Comparison of ENCODE assay signal across 21 mouse cellular contexts in genomic region chr2:167443411-167444193, GRCm38 (mm10). TPM values are rescaled to one million over a fixed set of nuclear protein-coding genes. Genes with fewer than 3 reads are reported as not detected.
DNase-seq lines count a peak whose midpoint lies in the region; ATAC-seq and TF ChIP-seq lines count a peak whose summit lies in the region.
"Had no signal": no experiment of that assay in that cellular context is flagged by ENCODE, and none has a peak within 500 bp of the region (broad histone marks: within the 10 kb centered on the region; RNA-seq: fewer than 3 reads in every experiment).

No protein-coding gene starts in this region.

- no peak for TF ChIP-seq CTCF in ES-Bruce4 (IDR thresholded peaks at IDR 0.05; ENCODE audit: low read depth, low read length)
- no peak for TF ChIP-seq CTCF in cerebellum, adult 2 months (IDR thresholded peaks at IDR 0.05; ENCODE audit: borderline replicate concordance, insufficient read depth, low read depth, low read length)

- DNase-seq in cerebellum, postnatal 4 days (ENCODE audit: low spot score in 2 of 2), result no peak
- peak; percentile 79 to 82 for DNase-seq in cerebellum, adult 2 months
- peak; percentile 58 to 65 for DNase-seq in cerebellum, postnatal 36 days
- DNase-seq in forebrain, embryonic 11.5 days (ENCODE audit: low spot score), result no peak
- DNase-seq: adrenal gland, postnatal 14 days; gastrocnemius, postnatal 14 days; kidney, adult 9 months; kidney, postnatal 14 days; liver; lung, postnatal 36 days had no signal

- TF ChIP-seq EP300 in ES-Bruce4 (IDR thresholded peaks at IDR 0.05; ENCODE audit: insufficient read depth, low read depth, low read length), result no peak

- H3K4me2 ChIP-seq in forebrain, embryonic 11.5 days (ENCODE audit: low read depth, low read length, severe bottlenecking), result no peak overlapping the region
- H3K4me2 ChIP-seq: embryonic facial prominence, embryonic 13.5 days; forebrain, embryonic 12.5 days; heart, embryonic 15.5 days; liver, embryonic 15.5 days; lung, embryonic 15.5 days; midbrain, embryonic 13.5 days had no signal

- peak; percentile 76; the same call in 1 of the 2 replicates for ATAC-seq in cerebellum, adult (ENCODE audit: insufficient number of reproducible peaks, low FRiP score, low TSS enrichment)
- ATAC-seq in forebrain, embryonic 11.5 days (replicated peaks; ENCODE audit: low FRiP score), result no peak
- no peak for ATAC-seq in megakaryocyte, adult 5-6 weeks (ENCODE audit: poor library complexity, severe bottlenecking)
- ATAC-seq: intestine, embryonic 16.5 days; midbrain, embryonic 13.5 days had no signal

- H3K4me1 ChIP-seq in ES-Bruce4 (ENCODE audit: control insufficient read depth, insufficient read depth, low read length), result peaks cover 4% of the 10 kb centered on the region
- H3K4me1 ChIP-seq in cerebellum, adult 2 months (ENCODE audit: control insufficient read depth, insufficient read depth, low read length), result peaks cover 46% of the 10 kb centered on the region
- H3K4me1 ChIP-seq in forebrain, embryonic 11.5 days (replicated peaks; ENCODE audit: control insufficient read depth, insufficient read depth, low read length), result no peaks in the 10 kb centered on the region
- H3K4me1 ChIP-seq: forebrain, embryonic 12.5 days; lung, embryonic 15.5 days; midbrain, embryonic 13.5 days had no signal

- H3K27ac ChIP-seq in ES-Bruce4 (ENCODE audit: insufficient read depth, low read length), result peak overlapping the region; percentile 81
- peak overlapping the region; percentile 99 for H3K27ac ChIP-seq in cerebellum, adult 2 months (ENCODE audit: insufficient read depth, low read length)
- H3K27ac ChIP-seq in forebrain, embryonic 11.5 days (ENCODE audit: low read depth, low read length), result no peak overlapping the region
- H3K27ac ChIP-seq: embryonic facial prominence, embryonic 13.5 days; forebrain, embryonic 12.5 days; heart, embryonic 15.5 days; lung, embryonic 15.5 days; midbrain, embryonic 13.5 days had no signal

- TF ChIP-seq POLR2A in ES-Bruce4 (IDR thresholded peaks at IDR 0.05; ENCODE audit: insufficient read depth, low read length), result no peak
- peak; percentile 5; the same call in 1 of the 2 replicates for TF ChIP-seq POLR2A in cerebellum, adult 2 months (IDR thresholded peaks at IDR 0.05; ENCODE audit: borderline replicate concordance, insufficient read depth, low read length)

- no peak overlapping the region for H3K9ac ChIP-seq in ES-Bruce4 (ENCODE audit: low read depth, poor library complexity, severe bottlenecking)
- no peak overlapping the region for H3K9ac ChIP-seq in forebrain, embryonic 11.5 days (ENCODE audit: low read length)
- H3K9ac ChIP-seq: embryonic facial prominence, embryonic 13.5 days; forebrain, embryonic 12.5 days; heart, embryonic 15.5 days; liver, embryonic 15.5 days; lung, embryonic 15.5 days; midbrain, embryonic 13.5 days had no signal

- WGBS in cerebellum, adult 2 months, result 39% methylated on average over 4 of the region's 4 CpGs
- WGBS in forebrain, embryonic 11.5 days, result 97% methylated on average over 4 of the region's 4 CpGs

- H3K27me3 ChIP-seq in ES-Bruce4 (ENCODE audit: control insufficient read depth, insufficient read depth, low read length, poor library complexity, severe bottlenecking), result no peaks in the 10 kb centered on the region
- H3K27me3 ChIP-seq in cerebellum, adult 2 months (ENCODE audit: control insufficient read depth, insufficient read depth, low read length), result no peaks in the 10 kb centered on the region
- H3K27me3 ChIP-seq in forebrain, embryonic 11.5 days (ENCODE audit: control insufficient read depth, insufficient read depth, low read length), result no peaks in the 10 kb centered on the region
- H3K27me3 ChIP-seq: embryonic facial prominence, embryonic 13.5 days; forebrain, embryonic 12.5 days; heart, embryonic 15.5 days; liver, embryonic 15.5 days; lung, embryonic 15.5 days; megakaryocyte, embryonic 14.5 days; midbrain, embryonic 13.5 days had no signal

- peaks cover 15% of the 10 kb centered on the region for H3K36me3 ChIP-seq in ES-Bruce4 (ENCODE audit: control insufficient read depth, insufficient read depth, low read length, poor library complexity, severe bottlenecking)
- no peaks in the 10 kb centered on the region; the same call in 1 of the 2 replicates for H3K36me3 ChIP-seq in forebrain, embryonic 11.5 days (ENCODE audit: control insufficient read depth, insufficient read depth, low read length)

- no peak overlapping the region for H3K4me3 ChIP-seq in ES-Bruce4 (ENCODE audit: low read depth, low read length)
- no peak overlapping the region for H3K4me3 ChIP-seq in cerebellum, adult 2 months (replicated peaks; ENCODE audit: insufficient read depth, low read depth, low read length)
- H3K4me3 ChIP-seq in forebrain, embryonic 11.5 days (ENCODE audit: low read depth, low read length), result no peak overlapping the region
- H3K4me3 ChIP-seq: embryonic facial prominence, embryonic 13.5 days; forebrain, embryonic 12.5 days; heart, embryonic 15.5 days; liver, embryonic 15.5 days; lung, embryonic 15.5 days; megakaryocyte, embryonic 14.5 days; midbrain, embryonic 13.5 days had no signal

- H3K9me3 ChIP-seq in ES-Bruce4 (replicated peaks; ENCODE audit: control insufficient read depth, insufficient read depth, low read length, poor library complexity, severe bottlenecking), result no peaks in the 10 kb centered on the region
- no peaks in the 10 kb centered on the region for H3K9me3 ChIP-seq in forebrain, embryonic 11.5 days (ENCODE audit: control insufficient read depth, low read length)
- H3K9me3 ChIP-seq: embryonic facial prominence, embryonic 13.5 days; forebrain, embryonic 12.5 days; heart, embryonic 15.5 days; liver, embryonic 15.5 days; lung, embryonic 15.5 days; midbrain, embryonic 13.5 days had no signal

RNA-seq across cellular contexts. Expression of gene Slc9a8, which starts 22.1 kb away (rescaled TPM):
- 44.8 and 49.1 TPM in 2 replicates for polyA plus RNA-seq in ES-Bruce4 (2011; ENCODE audit: insufficient read depth, insufficient read length, low read depth, missing spikeins)
- polyA plus RNA-seq in cerebellum, adult 2 months (2012; rRNA removed), result 60.9 and 63.5 TPM in 2 replicates
- 23.9 and 24.3 TPM in 2 replicates for polyA plus RNA-seq in forebrain, embryonic 11.5 days (2014; fragmentation: Nextera tagmentation; extraction: Ambion mirVana)
- 19.1 and 27.9 TPM in 2 replicates for total RNA-seq in megakaryocyte, adult 5-6 weeks (2015)
- total RNA-seq in megakaryocyte, adult 5-6 weeks (2017), result 17.2 and 24.7 TPM in 2 replicates

RNA-seq across cellular contexts. Expression of gene Rnf114, which starts 48.8 kb away (rescaled TPM):
- polyA plus RNA-seq in ES-Bruce4 (2011; ENCODE audit: insufficient read depth, insufficient read length, low read depth, missing spikeins), result 87.5 and 97.0 TPM in 2 replicates
- 101 and 106 TPM in 2 replicates for polyA plus RNA-seq in cerebellum, adult 2 months (2012; rRNA removed)
- 133 and 145 TPM in 2 replicates for polyA plus RNA-seq in forebrain, embryonic 11.5 days (2014; fragmentation: Nextera tagmentation; extraction: Ambion mirVana)
- 59.7 and 61.7 TPM in 2 replicates for total RNA-seq in megakaryocyte, adult 5-6 weeks (2015)
- total RNA-seq in megakaryocyte, adult 5-6 weeks (2017), result 36.3 and 37.8 TPM in 2 replicates

RNA-seq across cellular contexts. Expression of gene Spata2, which starts 49.1 kb away (rescaled TPM):
- polyA plus RNA-seq in ES-Bruce4 (2011; ENCODE audit: insufficient read depth, insufficient read length, low read depth, missing spikeins), result 13.6 and 18.9 TPM in 2 replicates
- 80.2 and 88.0 TPM in 2 replicates for polyA plus RNA-seq in cerebellum, adult 2 months (2012; rRNA removed)
- polyA plus RNA-seq in forebrain, embryonic 11.5 days (2014; fragmentation: Nextera tagmentation; extraction: Ambion mirVana), result 23.0 and 24.1 TPM in 2 replicates
- total RNA-seq in megakaryocyte, adult 5-6 weeks (2015), result 9.0 and 11.3 TPM in 2 replicates
- 6.3 and 10.3 TPM in 2 replicates for total RNA-seq in megakaryocyte, adult 5-6 weeks (2017)

Comparison
In these comparisons a context has a peak if more than half of its experiments do, and no peak if none do; other contexts are left out.
1. DNase-seq: peak in cerebellum, adult 2 months (2 of 2) and cerebellum, postnatal 36 days (2 of 2); none in cerebellum, postnatal 4 days (0 of 2) and forebrain, embryonic 11.5 days (single experiment).